Mouse (Mus musculus): ENCODE results near the gene Inpp5k. TPM values are rescaled to one million over a fixed set of nuclear protein-coding genes. Genes with fewer than 3 reads are reported as not detected.
A peak's percentile ranks its signal among the peaks of the same experiment; 100 is the strongest.

Gene Inpp5k
- polyA plus RNA-seq, 1 experiment from 2014 or later, result 30.7 TPM

GRCm38 (mm10) chr11:75620136-75620780 lies 10.5 kb upstream of the Inpp5k start:
- WGBS, result 78% methylated on average over 12 of the region's 12 CpGs
- Histone ChIP-seq H3K9ac (ENCODE audit: low read length) (no peak overlapping the region), H3K27ac (replicated peaks in 1 of 2; ENCODE audit: control insufficient read depth in 1 of 2, insufficient read depth in 1 of 2, low read depth in 2 of 2, low read length in 2 of 2) (peak overlapping the region; percentile 1 to 62), H3K4me2 (ENCODE audit: low read length) (no peak overlapping the region), H3K4me3 (ENCODE audit: control insufficient read depth in 1 of 2, insufficient read depth in 1 of 2, low read depth in 1 of 2, low read length in 2 of 2) (no peak overlapping the region), H3K36me3 (ENCODE audit: control insufficient read depth, insufficient read depth, low read length) (peaks cover 66% of the 10 kb centered on the region), H3K9me3 (ENCODE audit: control insufficient read depth, low read length) (no peaks in the 10 kb centered on the region), H3K4me1 (ENCODE audit: control insufficient read depth in 2 of 2, insufficient read depth in 2 of 2, low read length in 2 of 2) (peaks cover 16 to 41% of the 10 kb centered on the region in 2 experiments), H3K27me3 (ENCODE audit: control insufficient read depth, insufficient read depth, low read length) (no peaks in the 10 kb centered on the region)
- 0 out of 2 replicates have a peak, but pooled peaks have one; percentile 15 for ATAC-seq (ENCODE audit: insufficient number of reproducible peaks, insufficient read depth, low FRiP score, low read depth)

GRCm38 (mm10) chr11:75621426-75621825 lies 9.4 kb upstream of the Inpp5k start:
- Histone ChIP-seq H3K9me3 (ENCODE audit: control insufficient read depth, low read length) (no peaks in the 10 kb centered on the region), H3K4me3 (ENCODE audit: control insufficient read depth in 1 of 2, insufficient read depth in 1 of 2, low read depth in 1 of 2, low read length in 2 of 2) (no peak overlapping the region), H3K9ac (ENCODE audit: low read length) (no peak overlapping the region), H3K36me3 (ENCODE audit: control insufficient read depth, insufficient read depth, low read length) (peaks cover 72% of the 10 kb centered on the region), H3K27me3 (ENCODE audit: control insufficient read depth, insufficient read depth, low read length) (no peaks in the 10 kb centered on the region), H3K27ac (replicated peaks in 1 of 2; ENCODE audit: control insufficient read depth in 1 of 2, insufficient read depth in 1 of 2, low read depth in 2 of 2, low read length in 2 of 2) (peak overlapping the region; percentile 53 to 62; a peak in 3 of 4 replicates), H3K4me2 (ENCODE audit: low read length) (no peak overlapping the region), H3K4me1 (ENCODE audit: control insufficient read depth in 2 of 2, insufficient read depth in 2 of 2, low read length in 2 of 2) (peaks cover 16 to 42% of the 10 kb centered on the region in 2 experiments)
- ATAC-seq (ENCODE audit: insufficient number of reproducible peaks, insufficient read depth, low FRiP score, low read depth), result no peak
- 79% methylated on average over 2 of the region's 2 CpGs for WGBS

GRCm38 (mm10) chr11:75622588-75623329 lies 8.0 kb upstream of the Inpp5k start:
- Histone ChIP-seq H3K36me3 (ENCODE audit: control insufficient read depth, insufficient read depth, low read length) (peaks cover 73% of the 10 kb centered on the region), H3K4me3 (ENCODE audit: control insufficient read depth in 1 of 2, insufficient read depth in 1 of 2, low read depth in 1 of 2, low read length in 2 of 2) (no peak overlapping the region), H3K27ac (replicated peaks in 1 of 2; ENCODE audit: control insufficient read depth in 1 of 2, insufficient read depth in 1 of 2, low read depth in 2 of 2, low read length in 2 of 2) (peak overlapping the region; percentile 93 to 96), H3K4me1 (ENCODE audit: control insufficient read depth in 2 of 2, insufficient read depth in 2 of 2, low read length in 2 of 2) (peaks cover 16 to 42% of the 10 kb centered on the region in 2 experiments), H3K9ac (ENCODE audit: low read length) (0 out of 2 replicates have a peak overlapping the region, but pooled peaks have one; percentile 5), H3K27me3 (ENCODE audit: control insufficient read depth, insufficient read depth, low read length) (no peaks in the 10 kb centered on the region), H3K9me3 (ENCODE audit: control insufficient read depth, low read length) (no peaks in the 10 kb centered on the region), H3K4me2 (ENCODE audit: low read length) (no peak overlapping the region)
- ATAC-seq (ENCODE audit: insufficient number of reproducible peaks, insufficient read depth, low FRiP score, low read depth), result no peak
- 36% methylated on average over 2 of the region's 2 CpGs for WGBS

GRCm38 (mm10) chr11:75624102-75624554 lies 6.7 kb upstream of the Inpp5k start:
- H3K9me3 ChIP-seq (ENCODE audit: control insufficient read depth, low read length), result no peaks in the 10 kb centered on the region
- ATAC-seq (ENCODE audit: insufficient number of reproducible peaks, insufficient read depth, low FRiP score, low read depth), result peak; percentile 64
- peaks cover 16 to 42% of the 10 kb centered on the region in 2 experiments for H3K4me1 ChIP-seq (ENCODE audit: control insufficient read depth in 2 of 2, insufficient read depth in 2 of 2, low read length in 2 of 2)
- H3K4me3 ChIP-seq (ENCODE audit: control insufficient read depth in 1 of 2, insufficient read depth in 1 of 2, low read depth in 1 of 2, low read length in 2 of 2), result no peak overlapping the region
- H3K36me3 ChIP-seq (ENCODE audit: control insufficient read depth, insufficient read depth, low read length), result peaks cover 69% of the 10 kb centered on the region
- H3K27me3 ChIP-seq (ENCODE audit: control insufficient read depth, insufficient read depth, low read length), result no peaks in the 10 kb centered on the region
- peak overlapping the region; percentile 93 to 96 for H3K27ac ChIP-seq (replicated peaks in 1 of 2; ENCODE audit: control insufficient read depth in 1 of 2, insufficient read depth in 1 of 2, low read depth in 2 of 2, low read length in 2 of 2)
- WGBS, result 6% methylated on average over 2 of the region's 2 CpGs
- H3K9ac ChIP-seq (ENCODE audit: low read length), result peak overlapping the region; percentile 42; the same call in 1 of the 2 replicates
- peak overlapping the region; percentile 41 for H3K4me2 ChIP-seq (ENCODE audit: low read length)

GRCm38 (mm10) chr11:75625820-75626219 lies 5.0 kb upstream of the Inpp5k start:
- Histone ChIP-seq H3K36me3 (ENCODE audit: control insufficient read depth, insufficient read depth, low read length) (peaks cover 53% of the 10 kb centered on the region), H3K27ac (replicated peaks in 1 of 2; ENCODE audit: control insufficient read depth in 1 of 2, insufficient read depth in 1 of 2, low read depth in 2 of 2, low read length in 2 of 2) (peak overlapping the region in 1 of 2 experiments; percentile 93; a peak in 1 of 4 replicates), H3K4me3 (ENCODE audit: control insufficient read depth in 1 of 2, insufficient read depth in 1 of 2, low read depth in 1 of 2, low read length in 2 of 2) (no peak overlapping the region), H3K27me3 (ENCODE audit: control insufficient read depth, insufficient read depth, low read length) (no peaks in the 10 kb centered on the region), H3K9me3 (ENCODE audit: control insufficient read depth, low read length) (no peaks in the 10 kb centered on the region), H3K4me2 (ENCODE audit: low read length) (no peak overlapping the region), H3K9ac (ENCODE audit: low read length) (no peak overlapping the region), H3K4me1 (ENCODE audit: control insufficient read depth in 2 of 2, insufficient read depth in 2 of 2, low read length in 2 of 2) (peaks cover 14 to 41% of the 10 kb centered on the region in 2 experiments)
- no peak for ATAC-seq (ENCODE audit: insufficient number of reproducible peaks, insufficient read depth, low FRiP score, low read depth)
- WGBS, result 87% methylated on average over 4 of the region's 4 CpGs

- H3K9me3 ChIP-seq (ENCODE audit: control insufficient read depth, low read length), result no peaks in the 10 kb centered on the region
- WGBS, result 9% methylated on average over 5 of the region's 5 CpGs
These were observed 690 bp upstream of the Inpp5k start for GRCm38 (mm10) chr11:75630098-75630497.

GRCm38 (mm10) chr11:75631561-75632225 lies 905 bp downstream of the Inpp5k start:
- WGBS, result 11% methylated on average over 13 of the region's 13 CpGs
- ATAC-seq (ENCODE audit: insufficient number of reproducible peaks, insufficient read depth, low FRiP score, low read depth), result no peak
- peak overlapping the region in 1 of 2 experiments; percentile 57; a peak in 2 of 4 replicates for H3K27ac ChIP-seq (replicated peaks in 1 of 2; ENCODE audit: control insufficient read depth in 1 of 2, insufficient read depth in 1 of 2, low read depth in 2 of 2, low read length in 2 of 2)

More at GRCm38 (mm10) chr11:75630098-75630497, 690 bp upstream of the Inpp5k start:
- Histone ChIP-seq H3K4me1 (ENCODE audit: control insufficient read depth in 2 of 2, insufficient read depth in 2 of 2, low read length in 2 of 2) (peaks cover 2 to 20% of the 10 kb centered on the region in 2 experiments; a peak in 3 of 4 replicates), H3K27ac (replicated peaks in 1 of 2; ENCODE audit: control insufficient read depth in 1 of 2, insufficient read depth in 1 of 2, low read depth in 2 of 2, low read length in 2 of 2) (peak overlapping the region; percentile 86 to 92), H3K27me3 (ENCODE audit: control insufficient read depth, insufficient read depth, low read length) (no peaks in the 10 kb centered on the region), H3K9ac (ENCODE audit: low read length) (peak overlapping the region; percentile 84), H3K4me3 (ENCODE audit: control insufficient read depth in 1 of 2, insufficient read depth in 1 of 2, low read depth in 1 of 2, low read length in 2 of 2) (peak overlapping the region; percentile 65 to 75), H3K4me2 (ENCODE audit: low read length) (peak overlapping the region; percentile 80), H3K36me3 (ENCODE audit: control insufficient read depth, insufficient read depth, low read length) (peaks cover 45% of the 10 kb centered on the region)
- ATAC-seq (ENCODE audit: insufficient number of reproducible peaks, insufficient read depth, low FRiP score, low read depth), result no peak

More at GRCm38 (mm10) chr11:75631561-75632225, 905 bp downstream of the Inpp5k start:
- Histone ChIP-seq H3K4me3 (ENCODE audit: control insufficient read depth in 1 of 2, insufficient read depth in 1 of 2, low read depth in 1 of 2, low read length in 2 of 2) (peak overlapping the region; percentile 65 to 75), H3K4me2 (ENCODE audit: low read length) (peak overlapping the region; percentile 80), H3K36me3 (ENCODE audit: control insufficient read depth, insufficient read depth, low read length) (peaks cover 41% of the 10 kb centered on the region), H3K27me3 (ENCODE audit: control insufficient read depth, insufficient read depth, low read length) (no peaks in the 10 kb centered on the region), H3K9ac (ENCODE audit: low read length) (peak overlapping the region; percentile 73), H3K9me3 (ENCODE audit: control insufficient read depth, low read length) (no peaks in the 10 kb centered on the region), H3K4me1 (ENCODE audit: control insufficient read depth in 2 of 2, insufficient read depth in 2 of 2, low read length in 2 of 2) (peaks cover 2 to 17% of the 10 kb centered on the region in 2 experiments; a peak in 3 of 4 replicates)

Data from heart, embryonic 14.5 days (tissue).